Mouse (Mus musculus) hindbrain, embryonic 16.5 days (tissue): ENCODE measurements around the gene Exoc5. TPM values are rescaled to one million over a fixed set of nuclear protein-coding genes. Genes with fewer than 3 reads are reported as not detected.

ENCODE experiments used
- ATAC-seq: fragments of 200-750 bp; cut with Nextera tagmentation; 2 replicates; pipeline ENCODE4 v1.8.0; 2017; ENCODE audit warnings: moderate TSS enrichment, moderate library complexity
- H3K27ac ChIP-seq: fragments of 300-500 bp; sonication (generic); 2 replicates; pipeline ENCODE4 v1.5.1; 2014; ENCODE audit warnings: low read depth, mild to moderate bottlenecking, control low read depth, low read length, moderate library complexity
- H3K27me3 ChIP-seq: fragments of 300-500 bp; sonication (generic); replicated peaks from 2 replicates; pipeline ENCODE4 v1.6.1; 2014; ENCODE audit warnings: low read length; ENCODE audit not compliant: control insufficient read depth, insufficient read depth
- H3K36me3 ChIP-seq: fragments of 300-500 bp; sonication (generic); 2 replicates; pipeline ENCODE4 v1.6.1; 2014; ENCODE audit warnings: mild to moderate bottlenecking, low read length, moderate library complexity, mixed read lengths; ENCODE audit not compliant: control insufficient read depth, insufficient read depth
- H3K4me1 ChIP-seq: fragments of 300-500 bp; sonication (generic); 2 replicates; pipeline ENCODE4 v1.6.1; 2014; ENCODE audit warnings: low read depth, low read length; ENCODE audit not compliant: control insufficient read depth, insufficient read depth
- H3K4me2 ChIP-seq: fragments of 300-500 bp; sonication (generic); 2 replicates; pipeline ENCODE4 v1.6.1; 2014; ENCODE audit warnings: mild to moderate bottlenecking, low read length, control low read depth, moderate library complexity
- H3K4me3 ChIP-seq: fragments of 300-500 bp; sonication (generic); 2 replicates; pipeline ENCODE4 v1.5.1; 2014; ENCODE audit warnings: mild to moderate bottlenecking, low read length, control low read depth, moderate library complexity
- H3K9ac ChIP-seq: fragments of 300-500 bp; sonication (generic); 2 replicates; pipeline ENCODE4 v1.6.1; 2014; ENCODE audit warnings: low read depth, mild to moderate bottlenecking, control low read depth, low read length, moderate library complexity
- H3K9me3 ChIP-seq: fragments of 300-500 bp; sonication (generic); 2 replicates; pipeline ENCODE4 v1.6.1; 2014; ENCODE audit warnings: mild to moderate bottlenecking, low read length, moderate library complexity; ENCODE audit not compliant: control insufficient read depth
- WGBS: fragments of 180-500 bp; shearing (Covaris S2); extraction: QIAGEN DNeasy Blood & Tissue Kit; methylation state at CpG from one replicate; pipeline ENCODE4 v1.1.7; 2014; 5-methylcytosine and 5-hydroxymethylcytosine counted together
- polyA plus RNA-seq: library from polyadenylated mRNA; unstranded; fragments of >200 nt; fragmentation: Nextera tagmentation; extraction: Ambion mirVana; gene quantifications from 2 replicates; pipeline ENCODE4 v1.2.1, GENCODE M21; 2015

The Exoc5 gene
- polyA plus RNA-seq, 1 experiment from 2014 or later = 54.6 TPM

DNA sequence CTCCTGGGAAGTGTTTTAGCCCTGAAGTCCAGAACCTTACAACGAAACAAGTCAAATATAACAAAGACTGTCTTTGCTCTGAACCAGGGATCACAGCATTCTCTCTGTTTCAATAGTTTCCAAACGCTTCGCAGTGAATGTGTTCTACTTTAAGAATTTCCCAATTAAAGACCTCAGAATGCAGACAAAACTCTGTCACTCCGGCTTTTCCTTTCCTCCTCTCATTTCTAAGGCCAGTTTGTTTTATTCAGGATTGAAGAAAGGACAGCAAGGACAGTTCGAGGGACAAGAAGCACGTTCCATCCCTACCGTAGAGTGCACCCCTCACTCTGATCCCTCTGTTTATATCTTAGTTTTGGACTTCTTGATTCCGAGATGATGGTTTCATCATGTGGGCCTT, 76.6 kb downstream of the Exoc5 start:
- Histone ChIP-seq H3K27ac (no peak overlapping the region), H3K9ac (no peak overlapping the region), H3K4me3 (no peak overlapping the region), H3K4me2 (no peak overlapping the region), H3K36me3 (no peaks in the 10 kb centered on the region), H3K4me1 (peaks cover 6% of the 10 kb centered on the region), H3K27me3 (no peaks in the 10 kb centered on the region), H3K9me3 (no peaks in the 10 kb centered on the region)
- ATAC-seq = no peak
- 68% methylated on average over 8 of the region's 8 CpGs for WGBS

- ATAC-seq = no peak
- no peaks in the 10 kb centered on the region for H3K27me3 ChIP-seq
- no peak overlapping the region for H3K4me3 ChIP-seq
- H3K36me3 ChIP-seq = no peaks in the 10 kb centered on the region
- peaks cover 4% of the 10 kb centered on the region for H3K4me1 ChIP-seq
- no peaks in the 10 kb centered on the region for H3K9me3 ChIP-seq
- no peak overlapping the region for H3K9ac ChIP-seq
- 78% methylated on average over 8 of the region's 8 CpGs for WGBS
- H3K27ac ChIP-seq = no peak overlapping the region
- no peak overlapping the region for H3K4me2 ChIP-seq
These were observed 80.2 kb downstream of the Exoc5 start for GRCm38 (mm10) chr14:48986231-48986630.

GRCm38 (mm10) chr14:48985673-48986072, 80.8 kb downstream of the Exoc5 start:
- Histone ChIP-seq H3K4me1 (no peaks in the 10 kb centered on the region; the same call in 1 of the 2 replicates), H3K27me3 (no peaks in the 10 kb centered on the region), H3K4me3 (no peak overlapping the region), H3K27ac (no peak overlapping the region), H3K9me3 (no peaks in the 10 kb centered on the region), H3K36me3 (no peaks in the 10 kb centered on the region), H3K9ac (no peak overlapping the region), H3K4me2 (no peak overlapping the region)
- 41% methylated on average over 10 of the region's 10 CpGs for WGBS
- 0 out of 2 replicates have a peak, but pooled peaks have one; percentile 58 for ATAC-seq

- H3K9me3 ChIP-seq = no peaks in the 10 kb centered on the region
- H3K27ac ChIP-seq = no peak overlapping the region
- H3K4me3 ChIP-seq = no peak overlapping the region
- no peaks in the 10 kb centered on the region for H3K27me3 ChIP-seq
- WGBS = 65% methylated on average over 3 of the region's 3 CpGs
- H3K36me3 ChIP-seq = no peaks in the 10 kb centered on the region
- H3K9ac ChIP-seq = no peak overlapping the region
- no peaks in the 10 kb centered on the region for H3K4me1 ChIP-seq
- no peak for ATAC-seq
- no peak overlapping the region for H3K4me2 ChIP-seq
These were observed 87.5 kb downstream of the Exoc5 start for GRCm38 (mm10) chr14:48978971-48979388.

GRCm38 (mm10) chr14:48971546-48971945, 94.9 kb downstream of the Exoc5 start:
- no peak overlapping the region for H3K4me3 ChIP-seq
- H3K27ac ChIP-seq = no peak overlapping the region
- no peaks in the 10 kb centered on the region for H3K36me3 ChIP-seq
- ATAC-seq = no peak
- no peaks in the 10 kb centered on the region for H3K9me3 ChIP-seq
- no peaks in the 10 kb centered on the region for H3K27me3 ChIP-seq
- WGBS = 66% methylated on average over 2 of the region's 2 CpGs
- no peaks in the 10 kb centered on the region for H3K4me1 ChIP-seq
- H3K4me2 ChIP-seq = no peak overlapping the region
- H3K9ac ChIP-seq = no peak overlapping the region

DNA sequence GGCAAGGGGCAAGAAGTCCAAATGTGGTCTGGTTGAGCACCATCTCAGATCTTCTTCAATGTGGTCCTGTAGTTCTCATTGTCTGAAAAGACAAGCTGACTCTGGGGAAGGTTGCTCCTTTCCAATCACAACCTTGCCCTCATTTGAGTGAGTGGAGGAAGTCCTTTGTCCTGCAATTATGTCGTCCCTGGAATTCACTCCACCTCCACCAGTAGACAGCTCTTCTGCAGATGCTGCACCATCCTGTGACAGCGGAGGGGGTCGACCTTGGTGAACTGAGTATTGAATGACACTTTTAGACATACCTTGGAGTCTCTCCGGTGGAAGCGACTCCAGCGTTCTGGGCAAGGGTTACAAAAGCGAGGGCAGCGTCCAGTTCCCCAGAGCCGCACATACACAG, 97.8 kb downstream of the Exoc5 start:
- no peak overlapping the region for H3K4me2 ChIP-seq
- H3K9ac ChIP-seq = no peak overlapping the region
- 84% methylated on average over 9 of the region's 9 CpGs for WGBS
- ATAC-seq = no peak
- no peaks in the 10 kb centered on the region for H3K9me3 ChIP-seq
- H3K4me3 ChIP-seq = no peak overlapping the region
- no peaks in the 10 kb centered on the region for H3K4me1 ChIP-seq
- no peaks in the 10 kb centered on the region for H3K27me3 ChIP-seq
- H3K36me3 ChIP-seq = no peaks in the 10 kb centered on the region
- H3K27ac ChIP-seq = no peak overlapping the region

Other genes with a start within 250 kb of the Exoc5 start
- 19.7 and 20.2 TPM in 2 replicates for gene Ap5m1, start 556 bp downstream of the Exoc5 start, polyA plus RNA-seq
- 9.2 and 10.0 TPM in 2 replicates for gene Naa30, start 105.6 kb upstream of the Exoc5 start, polyA plus RNA-seq
- gene ccdc198, start 178.8 kb upstream of the Exoc5 start, polyA plus RNA-seq = 0.11 and 0.19 TPM in 2 replicates